Mouse (Mus musculus): ENCODE results near the gene Cdc6. TPM values are rescaled to one million over a fixed set of nuclear protein-coding genes. Genes with fewer than 3 reads are reported as not detected.

The Cdc6 gene
- polyA plus RNA-seq, 2 experiments = 28.6 to 64.1 TPM

GRCm38 (mm10) chr11:98930127-98930601 lies 22.6 kb downstream of the Cdc6 start:
- Histone ChIP-seq H3K36me3 (replicated peaks; ENCODE audit: control insufficient read depth, insufficient read depth, low read depth) (no peaks in the 10 kb centered on the region), H3K9me3 (ENCODE audit: control insufficient read depth, low read length) (no peaks in the 10 kb centered on the region), H3K4me3 (ENCODE audit: insufficient read depth in 1 of 2, low read depth in 2 of 2, low read length in 2 of 2) (no peak overlapping the region), H3K9ac (replicated peaks) (no peak overlapping the region), H3K4me1 (replicated peaks; ENCODE audit: control insufficient read depth in 2 of 2, insufficient read depth in 2 of 2, low read length in 1 of 2) (peaks cover 0 to 12% of the 10 kb centered on the region in 2 experiments; a peak in 3 of 4 replicates), H3K27ac (no peak overlapping the region), H3K4me2 (ENCODE audit: low read depth) (no peak overlapping the region), H3K27me3 (ENCODE audit: control insufficient read depth, insufficient read depth, low read length) (peaks cover 15% of the 10 kb centered on the region)
- WGBS (ENCODE audit: insufficient replicate concordance) = 53% methylated on average over 7 of the region's 7 CpGs
- DNase-seq (ENCODE audit: low read depth in 3 of 3, low spot score in 3 of 3) (no peak), ATAC-seq (ENCODE audit: insufficient read depth) (no peak)
- TF ChIP-seq CTCF (IDR thresholded peaks at IDR 0.05; ENCODE audit: low read depth) = no peak
- TF ChIP-seq EP300 (IDR thresholded peaks at IDR 0.05; ENCODE audit: low read depth) = no peak

DNA sequence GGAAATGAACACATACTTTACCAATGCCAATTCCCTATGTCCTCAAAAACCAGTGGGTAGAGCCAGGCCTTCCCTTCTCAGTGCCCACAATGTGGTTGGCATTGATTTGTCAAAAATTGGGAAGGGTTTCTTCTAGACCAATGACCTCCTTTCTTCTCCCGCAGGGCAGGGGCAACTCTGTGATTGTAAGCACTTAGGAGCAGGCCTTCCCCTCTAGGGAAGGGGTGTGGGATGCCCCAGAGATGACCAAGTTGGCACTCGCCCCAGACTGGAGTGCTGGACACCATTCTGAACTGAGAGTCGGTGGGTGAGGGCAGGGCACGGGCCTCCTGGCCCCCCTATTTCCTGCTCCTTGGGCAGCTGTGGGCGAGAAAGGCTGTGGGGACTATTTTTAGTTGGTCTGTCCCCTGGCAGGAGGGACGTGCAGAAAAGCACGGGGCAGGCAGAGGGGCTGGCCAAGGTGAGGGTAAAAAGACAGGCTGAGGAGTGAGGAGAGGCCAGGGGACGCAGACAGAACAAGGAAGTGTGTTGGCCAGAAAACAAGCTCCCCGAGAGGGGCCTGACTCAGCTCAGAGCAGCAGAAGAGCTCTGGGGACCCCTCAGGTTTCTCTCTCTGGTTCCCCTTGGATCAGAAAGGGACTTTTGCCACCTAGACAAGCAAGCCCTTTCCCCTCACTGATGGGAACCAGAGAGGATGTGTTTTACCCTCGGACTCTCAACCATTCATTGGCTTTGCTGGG lies 23.3 kb downstream of the Cdc6 start:
- TF ChIP-seq CTCF (IDR thresholded peaks at IDR 0.05; ENCODE audit: low read depth) (no peak), EP300 (IDR thresholded peaks at IDR 0.05; ENCODE audit: low read depth) (no peak)
- no peak overlapping the region for H3K4me3 ChIP-seq (ENCODE audit: insufficient read depth in 1 of 2, low read depth in 2 of 2, low read length in 2 of 2)
- DNase-seq (ENCODE audit: low read depth in 3 of 3, low spot score in 3 of 3) = no peak
- no peaks in the 10 kb centered on the region for H3K9me3 ChIP-seq (ENCODE audit: control insufficient read depth, low read length)
- H3K27ac ChIP-seq = no peak overlapping the region
- H3K4me2 ChIP-seq (ENCODE audit: low read depth) = no peak overlapping the region
- 22% methylated on average over 10 of the region's 10 CpGs for whole genome bisulfite sequencing (ENCODE audit: insufficient replicate concordance)
- no peak overlapping the region for H3K9ac ChIP-seq (replicated peaks)
- no peaks in the 10 kb centered on the region for H3K36me3 ChIP-seq (replicated peaks; ENCODE audit: control insufficient read depth, insufficient read depth, low read depth)
- peaks cover 0 to 6% of the 10 kb centered on the region in 2 experiments; a peak in 1 of 4 replicates for H3K4me1 ChIP-seq (replicated peaks; ENCODE audit: control insufficient read depth in 2 of 2, insufficient read depth in 2 of 2, low read length in 1 of 2)
- H3K27me3 ChIP-seq (ENCODE audit: control insufficient read depth, insufficient read depth, low read length) = peaks cover 20% of the 10 kb centered on the region
- no peak for ATAC-seq (ENCODE audit: insufficient read depth)

- WGBS (ENCODE audit: insufficient replicate concordance) = 28% methylated on average over 7 of the region's 7 CpGs
- Histone ChIP-seq H3K27me3 (ENCODE audit: control insufficient read depth, insufficient read depth, low read length) (peaks cover 28% of the 10 kb centered on the region), H3K4me3 (ENCODE audit: insufficient read depth in 1 of 2, low read depth in 2 of 2, low read length in 2 of 2) (no peak overlapping the region), H3K9ac (replicated peaks) (no peak overlapping the region), H3K4me1 (replicated peaks; ENCODE audit: control insufficient read depth in 2 of 2, insufficient read depth in 2 of 2, low read length in 1 of 2) (peaks cover 2 to 5% of the 10 kb centered on the region in 2 experiments; a peak in 2 of 4 replicates), H3K9me3 (ENCODE audit: control insufficient read depth, low read length) (no peaks in the 10 kb centered on the region), H3K27ac (no peak overlapping the region), H3K4me2 (ENCODE audit: low read depth) (no peak overlapping the region), H3K36me3 (replicated peaks; ENCODE audit: control insufficient read depth, insufficient read depth, low read depth) (no peaks in the 10 kb centered on the region)
- ATAC-seq (ENCODE audit: insufficient read depth) (no peak), DNase-seq (ENCODE audit: low read depth in 3 of 3, low spot score in 3 of 3) (no peak)
- no peak for TF ChIP-seq EP300 (IDR thresholded peaks at IDR 0.05; ENCODE audit: low read depth)
- TF ChIP-seq CTCF (IDR thresholded peaks at IDR 0.05; ENCODE audit: low read depth) = 0 out of 2 replicates have a peak, but pooled peaks have one; percentile 12
Observed at GRCm38 (mm10) chr11:98931513-98932292, 24.1 kb downstream of the Cdc6 start.

DNA sequence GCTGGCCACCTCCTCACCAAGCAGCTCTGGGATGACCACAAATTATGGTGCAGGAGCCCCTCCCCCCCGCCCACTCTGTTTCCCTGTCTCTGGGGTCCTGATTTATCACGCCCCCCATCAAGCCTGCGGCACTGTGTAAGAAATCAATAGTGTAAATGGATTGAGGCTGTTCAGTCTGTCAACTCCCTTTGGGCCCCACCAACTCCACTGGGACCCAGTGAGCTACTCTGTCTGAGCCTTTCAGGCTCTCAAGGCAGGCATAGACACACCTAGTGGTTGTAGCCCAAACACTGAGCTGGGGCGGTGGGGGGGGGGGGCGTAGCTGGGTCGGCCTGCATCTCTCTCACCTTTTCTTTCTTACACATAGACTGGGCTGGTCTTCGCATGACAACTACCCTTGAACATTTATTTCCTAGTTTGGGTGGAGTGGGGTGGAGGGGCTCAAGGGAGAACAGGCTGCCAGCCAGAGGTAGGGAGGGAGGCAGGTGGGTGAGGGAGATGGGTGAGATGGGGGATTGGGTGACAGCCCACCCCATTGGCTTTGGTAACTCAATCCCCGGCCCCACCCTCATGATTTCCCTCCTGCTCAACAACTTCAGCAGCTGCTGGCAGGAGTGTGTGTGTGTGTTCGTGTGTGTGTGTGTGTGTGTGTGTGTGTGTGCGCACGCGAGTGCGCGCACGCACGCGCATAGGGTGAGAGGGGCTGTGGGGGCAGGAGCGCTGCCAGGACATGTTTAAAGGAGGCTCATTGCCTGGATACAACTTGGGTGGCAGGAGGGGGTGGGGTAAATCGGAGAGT lies 24.9 kb downstream of the Cdc6 start:
- H3K9me3 ChIP-seq (ENCODE audit: control insufficient read depth, low read length) = no peaks in the 10 kb centered on the region
- H3K4me1 ChIP-seq (replicated peaks; ENCODE audit: control insufficient read depth in 2 of 2, insufficient read depth in 2 of 2, low read length in 1 of 2) = peaks cover 2 to 5% of the 10 kb centered on the region in 2 experiments; a peak in 2 of 4 replicates
- no peak for ATAC-seq (ENCODE audit: insufficient read depth)
- no peak for TF ChIP-seq EP300 (IDR thresholded peaks at IDR 0.05; ENCODE audit: low read depth)
- DNase-seq (ENCODE audit: low read depth in 3 of 3, low spot score in 3 of 3) = no peak
- no peak overlapping the region for H3K4me2 ChIP-seq (ENCODE audit: low read depth)
- peaks cover 32% of the 10 kb centered on the region for H3K27me3 ChIP-seq (ENCODE audit: control insufficient read depth, insufficient read depth, low read length)
- 31% methylated on average over 19 of the region's 19 CpGs for WGBS (ENCODE audit: insufficient replicate concordance)
- H3K9ac ChIP-seq (replicated peaks) = no peak overlapping the region
- H3K36me3 ChIP-seq (replicated peaks; ENCODE audit: control insufficient read depth, insufficient read depth, low read depth) = no peaks in the 10 kb centered on the region
- no peak overlapping the region for H3K27ac ChIP-seq
- no peak overlapping the region for H3K4me3 ChIP-seq (ENCODE audit: insufficient read depth in 1 of 2, low read depth in 2 of 2, low read length in 2 of 2)
